In the genomic region with DNA sequence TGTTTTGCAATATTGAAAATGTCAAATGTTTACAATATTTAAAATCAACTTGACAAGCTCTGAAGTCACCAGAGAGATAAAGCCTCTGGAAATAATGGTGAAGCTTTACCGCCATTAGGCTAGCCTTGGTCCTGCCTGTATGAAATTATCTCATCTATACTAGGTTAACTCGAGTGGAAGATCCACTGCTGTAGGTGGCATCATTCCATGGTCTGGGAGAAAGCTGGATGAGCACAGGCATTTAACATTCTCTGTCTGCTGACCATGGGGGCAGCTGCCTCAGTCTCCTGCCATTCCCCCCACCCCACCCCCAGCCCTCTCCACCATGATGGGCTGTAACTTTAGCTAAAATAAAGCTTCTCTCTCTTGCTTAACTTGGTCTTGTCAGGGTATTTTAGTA, we compare ENCODE assay signal across 25 mouse cellular contexts.
"Had no signal": no experiment of that assay in that cellular context is flagged by ENCODE, and none has a peak within 500 bp of the region (broad histone marks: within the 10 kb centered on the region; RNA-seq: fewer than 3 reads in every experiment).

No protein-coding gene starts in this region.

- H3K4me3 ChIP-seq: heart, embryonic 13.5 days; heart, embryonic 15.5 days; hindbrain, embryonic 13.5 days; hindbrain, embryonic 15.5 days; intestine, embryonic 15.5 days; kidney, embryonic 15.5 days; limb, embryonic 13.5 days; limb, embryonic 15.5 days; liver, embryonic 12.5 days had no signal

- DNase-seq: gastrocnemius, postnatal 14 days; gastrocnemius, postnatal 36 days; heart, postnatal 14 days; heart, postnatal 36 days; kidney, adult 11 months; kidney, adult 2 months; kidney, adult 9 months; kidney, postnatal 14 days; kidney, postnatal 36 days; layer of hippocampus, adult 9-11 months; layer of hippocampus, postnatal 36 days; left cerebral cortex, postnatal 4 days had no signal

- H3K27ac ChIP-seq: heart, embryonic 13.5 days; heart, embryonic 15.5 days; hindbrain, embryonic 13.5 days; hindbrain, embryonic 15.5 days; hindbrain, postnatal 0 days; intestine, embryonic 15.5 days; kidney, embryonic 15.5 days; kidney, postnatal 0 days; limb, embryonic 13.5 days; limb, embryonic 15.5 days; liver, embryonic 12.5 days; liver, embryonic 14.5 days had no signal

- H3K4me1 ChIP-seq: hindbrain, embryonic 13.5 days; hindbrain, embryonic 15.5 days; limb, embryonic 13.5 days; limb, embryonic 15.5 days; liver, embryonic 12.5 days had no signal

- H3K9me3 ChIP-seq: heart, embryonic 13.5 days; heart, embryonic 15.5 days; hindbrain, embryonic 13.5 days; hindbrain, embryonic 15.5 days; intestine, embryonic 15.5 days; kidney, embryonic 15.5 days; limb, embryonic 13.5 days; limb, embryonic 15.5 days; liver, embryonic 12.5 days had no signal

- H3K9ac ChIP-seq: heart, embryonic 13.5 days; heart, embryonic 15.5 days; hindbrain, embryonic 13.5 days; hindbrain, embryonic 15.5 days; intestine, embryonic 15.5 days; kidney, embryonic 15.5 days; limb, embryonic 13.5 days; limb, embryonic 15.5 days; liver, embryonic 12.5 days; liver, embryonic 14.5 days had no signal

- H3K4me2 ChIP-seq: heart, embryonic 11.5 days; heart, embryonic 13.5 days; heart, embryonic 15.5 days; hindbrain, embryonic 13.5 days; hindbrain, embryonic 15.5 days; intestine, embryonic 15.5 days; kidney, embryonic 15.5 days; limb, embryonic 13.5 days; limb, embryonic 15.5 days; liver, embryonic 12.5 days had no signal

- H3K27me3 ChIP-seq: heart, embryonic 13.5 days; heart, embryonic 15.5 days; hindbrain, embryonic 13.5 days; hindbrain, embryonic 15.5 days; intestine, embryonic 15.5 days; kidney, embryonic 15.5 days; limb, embryonic 13.5 days; limb, embryonic 15.5 days; liver, embryonic 12.5 days had no signal

- H3K36me3 ChIP-seq: hindbrain, embryonic 13.5 days; hindbrain, embryonic 15.5 days; intestine, embryonic 15.5 days had no signal

- ATAC-seq: hindbrain, postnatal 0 days; intestine, embryonic 15.5 days; liver, embryonic 12.5 days had no signal
